Mouse (Mus musculus) erythroblast, embryonic 14.5 days (primary cell): ENCODE results near the gene 4933428G20Rik. TPM values are rescaled to one million over a fixed set of nuclear protein-coding genes. Genes with fewer than 3 reads are reported as not detected.

Experiments used
- H3K27me3 ChIP-seq: 2 replicates; pipeline ENCODE4 v1.6.1; 2012; ENCODE audit warnings: inconsistent platforms; ENCODE audit not compliant: control insufficient read depth
- H3K36me3 ChIP-seq: 2 replicates; pipeline ENCODE4 v1.6.1; 2012; ENCODE audit warnings: mild to moderate bottlenecking, inconsistent platforms; ENCODE audit not compliant: control insufficient read depth
- H3K4me1 ChIP-seq: 2 replicates; pipeline ENCODE4 v1.6.1; 2012; ENCODE audit warnings: inconsistent platforms; ENCODE audit not compliant: control insufficient read depth
- H3K4me3 ChIP-seq: replicated peaks from 2 replicates; pipeline ENCODE3; 2012; ENCODE audit warnings: moderate library complexity, mild to moderate bottlenecking, inconsistent platforms
- H3K9me3 ChIP-seq: 2 replicates; pipeline ENCODE4 v1.6.1; 2012; ENCODE audit warnings: low read length, inconsistent platforms, mixed read lengths; ENCODE audit not compliant: control insufficient read depth
- GATA1 ChIP-seq: IDR thresholded peaks from 2 replicates; pipeline ENCODE4 v1.6.1; 2012; ENCODE audit warnings: low read length, inconsistent platforms, mixed read lengths
- TAL1 ChIP-seq: IDR thresholded peaks from 3 replicates; pipeline ENCODE4 v1.6.1; 2012; ENCODE audit warnings: low read length, inconsistent platforms, mixed read lengths
- polyA plus RNA-seq: library from polyadenylated mRNA; stranded (reverse); fragments of >175 nt; gene quantifications from 2 replicates; pipeline ENCODE4 v1.2.3, GENCODE M21; 2012

Gene 4933428G20Rik
- polyA plus RNA-seq, 1 experiment: not detected

DNA sequence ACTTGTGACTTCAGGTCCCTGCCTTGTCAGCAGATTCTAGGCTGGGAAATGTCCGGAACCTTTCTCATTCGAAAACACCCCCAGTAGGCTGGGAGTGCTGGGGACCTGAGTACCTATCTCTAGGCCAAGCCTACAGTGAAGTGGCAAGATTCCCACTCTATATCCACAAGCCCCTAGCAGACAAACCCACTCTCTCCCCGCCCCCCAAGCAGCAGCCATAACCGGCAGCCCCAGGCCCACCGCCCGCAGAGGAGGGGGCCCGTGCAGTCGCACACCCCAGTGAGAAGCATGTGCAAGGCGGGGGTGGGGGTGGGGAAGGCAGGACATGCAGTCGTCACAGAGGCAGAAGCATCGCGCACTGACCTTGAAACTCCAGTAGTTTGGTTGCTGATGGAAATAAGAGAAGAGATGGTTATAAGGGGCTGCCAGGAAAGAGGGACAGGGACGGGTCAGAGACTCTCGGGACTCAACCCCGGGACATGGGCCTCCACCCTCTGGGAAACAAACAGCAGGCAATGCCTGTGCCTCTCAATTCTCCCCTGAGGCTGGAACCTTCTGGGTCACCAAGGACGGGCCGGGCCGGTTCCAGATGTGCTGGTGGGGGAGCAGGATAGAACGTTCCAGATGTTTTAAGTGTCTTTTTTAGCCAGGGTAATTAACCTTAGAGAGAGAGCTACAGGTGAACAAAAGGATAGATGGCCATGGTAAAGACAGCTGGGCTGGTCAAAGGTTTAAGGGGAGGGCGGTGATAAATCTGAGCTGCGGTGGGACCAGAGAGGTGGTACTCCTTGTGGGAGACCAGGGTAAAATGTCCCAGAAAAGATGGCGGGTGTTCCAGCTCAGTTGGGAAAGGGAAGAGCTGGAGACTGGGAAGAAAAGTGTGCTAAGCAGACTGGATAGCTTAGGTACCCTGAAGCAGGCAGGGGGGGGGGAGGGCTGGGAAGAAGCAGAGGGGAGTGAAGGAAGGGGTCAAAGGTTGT is 42.3 kb upstream of the 4933428G20Rik start:
- TF ChIP-seq GATA1 (no peak), TAL1 (no peak)
- Histone ChIP-seq H3K9me3 (peaks cover 2% of the 10 kb centered on the region; the same call in 1 of the 2 replicates), H3K27me3 (peaks cover 85% of the 10 kb centered on the region), H3K36me3 (no peaks in the 10 kb centered on the region), H3K4me3 (no peak overlapping the region), H3K4me1 (no peaks in the 10 kb centered on the region)

DNA sequence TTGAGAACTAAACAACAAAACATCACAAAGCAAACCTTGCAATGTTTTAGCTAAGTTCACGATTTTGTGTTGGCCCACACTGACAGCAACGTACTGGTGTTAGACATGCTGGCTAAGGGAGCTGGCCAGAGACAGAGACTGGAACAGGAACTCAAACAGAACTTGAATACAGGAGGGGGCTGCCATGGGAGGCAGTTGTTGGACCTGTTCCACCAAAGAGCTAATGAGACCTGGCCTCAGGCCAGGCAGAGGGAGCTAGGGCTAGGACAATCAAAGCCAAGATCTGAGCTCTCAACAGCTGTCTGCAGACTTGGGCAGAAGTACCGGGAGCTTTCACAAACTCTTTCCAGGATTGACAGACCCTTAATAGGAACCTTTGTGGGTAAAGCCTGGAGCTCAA is 40.5 kb upstream of the 4933428G20Rik start:
- TF ChIP-seq TAL1: no peak
- no peak for TF ChIP-seq GATA1
- Histone ChIP-seq H3K9me3 (peaks cover 3% of the 10 kb centered on the region; the same call in 1 of the 2 replicates), H3K4me3 (no peak overlapping the region), H3K36me3 (no peaks in the 10 kb centered on the region), H3K27me3 (peaks cover 85% of the 10 kb centered on the region), H3K4me1 (no peaks in the 10 kb centered on the region; the same call in 1 of the 2 replicates)

DNA sequence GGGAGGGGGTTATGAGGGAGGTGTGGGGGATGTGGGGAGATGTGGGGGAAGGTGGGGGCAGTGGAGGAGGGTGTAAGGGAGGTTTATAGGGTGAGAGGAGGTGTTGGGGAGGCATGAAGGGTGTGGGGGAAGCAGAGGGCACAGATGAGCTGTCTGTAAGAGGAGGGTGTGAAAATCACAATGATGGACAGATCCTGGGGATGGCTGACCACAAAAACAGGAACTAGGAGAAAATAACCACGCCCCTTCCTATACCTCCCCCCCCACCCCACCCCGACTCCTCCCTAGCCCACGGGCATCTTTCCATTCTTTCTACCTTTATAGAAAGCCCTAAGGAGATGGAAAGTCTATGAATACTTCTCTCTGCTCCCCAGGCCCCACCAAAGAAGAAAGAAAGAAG is 40.0 kb upstream of the 4933428G20Rik start:
- Histone ChIP-seq H3K27me3 (peaks cover 85% of the 10 kb centered on the region), H3K9me3 (peaks cover 3% of the 10 kb centered on the region; the same call in 1 of the 2 replicates), H3K4me3 (no peak overlapping the region), H3K4me1 (no peaks in the 10 kb centered on the region; the same call in 1 of the 2 replicates), H3K36me3 (no peaks in the 10 kb centered on the region)
- TF ChIP-seq TAL1: no peak
- no peak for TF ChIP-seq GATA1

- Histone ChIP-seq H3K4me3 (no peak overlapping the region), H3K27me3 (peaks cover 85% of the 10 kb centered on the region), H3K4me1 (peaks cover 2% of the 10 kb centered on the region; the same call in 1 of the 2 replicates), H3K9me3 (peaks cover 7% of the 10 kb centered on the region; the same call in 1 of the 2 replicates), H3K36me3 (no peaks in the 10 kb centered on the region)
- no peak for TF ChIP-seq TAL1
- no peak for TF ChIP-seq GATA1
Observed at GRCm38 (mm10) chr11:97539622-97540021, 39.5 kb upstream of the 4933428G20Rik start.

DNA sequence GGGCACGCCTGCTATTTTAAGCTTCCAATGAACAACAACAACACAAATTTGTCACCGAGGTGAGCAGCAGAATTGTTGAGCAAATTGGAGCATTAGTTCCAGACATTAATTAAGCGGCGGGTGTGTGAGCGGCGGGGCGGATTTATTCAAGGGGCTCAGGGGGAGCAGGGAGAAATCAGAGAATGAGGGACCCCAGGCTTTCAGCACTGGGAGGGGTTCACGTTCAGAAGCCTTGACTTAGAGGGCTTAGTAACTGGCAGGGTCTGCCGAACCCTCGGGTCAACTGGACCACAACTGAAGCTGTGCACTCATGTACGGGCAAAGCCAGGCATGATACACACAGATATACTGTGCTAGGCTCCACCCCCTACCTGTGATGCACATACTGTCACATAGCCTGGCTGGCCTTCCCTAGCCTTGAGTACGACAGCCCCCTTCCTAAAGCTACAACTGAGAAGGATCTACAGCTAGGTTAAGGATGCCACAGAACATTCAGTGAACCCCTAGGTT is 37.5 kb upstream of the 4933428G20Rik start:
- H3K4me1 ChIP-seq: peaks cover 7% of the 10 kb centered on the region
- peaks cover 8% of the 10 kb centered on the region; the same call in 1 of the 2 replicates for H3K9me3 ChIP-seq
- peaks cover 87% of the 10 kb centered on the region for H3K27me3 ChIP-seq
- H3K4me3 ChIP-seq: no peak overlapping the region
- TF ChIP-seq TAL1 (no peak), GATA1 (no peak)
- no peaks in the 10 kb centered on the region for H3K36me3 ChIP-seq

DNA sequence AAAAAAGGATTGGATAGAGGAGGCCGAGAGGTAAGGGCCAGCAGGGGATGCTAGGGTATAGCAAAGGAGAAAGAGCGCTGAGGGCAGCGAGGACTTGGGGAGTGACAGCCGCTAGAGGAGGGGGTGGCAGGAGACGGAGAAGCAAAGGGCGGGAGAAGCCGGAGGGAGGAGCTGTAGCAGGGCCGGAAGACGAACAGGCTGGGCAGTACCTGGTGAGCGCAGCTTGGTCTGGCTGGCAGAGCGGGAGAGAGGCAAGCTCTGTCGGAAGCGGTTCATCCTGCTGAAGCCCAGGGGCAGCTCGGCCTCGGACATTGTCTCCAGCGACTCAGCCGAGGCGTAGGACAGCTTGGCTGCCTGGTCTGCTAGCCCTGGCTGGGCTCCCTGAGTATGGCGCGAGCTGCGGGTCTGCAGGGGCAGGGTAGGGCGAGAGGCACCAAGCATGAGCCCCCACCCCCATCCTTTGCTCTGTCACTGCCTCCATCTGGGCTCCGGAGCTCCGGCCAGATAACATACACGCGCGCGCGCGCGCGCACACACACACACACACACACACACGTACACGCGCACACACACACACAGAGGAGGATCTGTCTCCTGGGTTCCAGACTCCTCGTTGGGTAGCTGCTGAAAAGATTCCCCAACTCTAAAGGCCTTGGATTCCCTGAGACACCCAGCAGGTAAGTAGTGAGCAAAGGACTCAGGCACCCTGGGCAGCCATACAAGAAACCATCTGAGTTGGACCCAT is 36.9 kb upstream of the 4933428G20Rik start:
- H3K4me1 ChIP-seq: peaks cover 13% of the 10 kb centered on the region
- H3K27me3 ChIP-seq: peaks cover 88% of the 10 kb centered on the region
- no peak overlapping the region for H3K4me3 ChIP-seq

GRCm38 (mm10) chr11:97536083-97536747 is 36.1 kb upstream of the 4933428G20Rik start:
- H3K4me3 ChIP-seq: no peak overlapping the region
- peaks cover 91% of the 10 kb centered on the region for H3K27me3 ChIP-seq

More for the DNA sequence above, 36.9 kb upstream of the 4933428G20Rik start:
- TF ChIP-seq TAL1 (no peak), GATA1 (no peak)
- Histone ChIP-seq H3K36me3 (no peaks in the 10 kb centered on the region), H3K9me3 (peaks cover 8% of the 10 kb centered on the region; the same call in 1 of the 2 replicates)

GRCm38 (mm10) chr11:97535660-97536059 is 35.5 kb upstream of the 4933428G20Rik start:
- peaks cover 8% of the 10 kb centered on the region; the same call in 1 of the 2 replicates for H3K9me3 ChIP-seq
- no peaks in the 10 kb centered on the region for H3K36me3 ChIP-seq
- no peak overlapping the region for H3K4me3 ChIP-seq
- no peak for TF ChIP-seq TAL1
- no peak for TF ChIP-seq GATA1
- peaks cover 91% of the 10 kb centered on the region for H3K27me3 ChIP-seq
- H3K4me1 ChIP-seq: peaks cover 22% of the 10 kb centered on the region

More at GRCm38 (mm10) chr11:97536083-97536747, 36.1 kb upstream of the 4933428G20Rik start:
- TF ChIP-seq TAL1 (no peak), GATA1 (no peak)
- Histone ChIP-seq H3K36me3 (no peaks in the 10 kb centered on the region), H3K9me3 (peaks cover 8% of the 10 kb centered on the region; the same call in 1 of the 2 replicates), H3K4me1 (peaks cover 21% of the 10 kb centered on the region)
